Mouse (Mus musculus) heart, embryonic 10.5 days (tissue): ENCODE results near the gene Ube2d3. TPM values are rescaled to one million over a fixed set of nuclear protein-coding genes. Genes with fewer than 3 reads are reported as not detected.
"Not testable (repeated sequence)": the region's sequence is repeated elsewhere in the genome, so short reads cannot be mapped to it uniquely, and the experiment has no call there.

Experiments used
- DNase-seq: peaks from one replicate; pipeline ENCODE4 v3.0.0-alpha.2; 2017; ENCODE audit warnings: low spot score
- H3K27ac ChIP-seq: fragments of 300-500 bp; sonication (generic); 2 replicates; pipeline ENCODE4 v1.5.1; 2016; ENCODE audit warnings: mild to moderate bottlenecking
- H3K27me3 ChIP-seq: fragments of 300-500 bp; sonication (generic); 2 replicates; pipeline ENCODE4 v1.6.1; 2016; ENCODE audit warnings: mild to moderate bottlenecking; ENCODE audit not compliant: poor library complexity, insufficient read depth, severe bottlenecking
- H3K36me3 ChIP-seq: fragments of 300-500 bp; sonication (generic); 2 replicates; pipeline ENCODE4 v1.6.1; 2016; ENCODE audit warnings: mild to moderate bottlenecking, moderate library complexity
- H3K4me1 ChIP-seq: fragments of 300-500 bp; sonication (generic); 2 replicates; pipeline ENCODE4 v1.6.1; 2016; ENCODE audit warnings: mild to moderate bottlenecking
- H3K4me3 ChIP-seq: fragments of 300-500 bp; sonication (generic); 2 replicates; pipeline ENCODE4 v1.5.1; 2016; ENCODE audit warnings: mild to moderate bottlenecking, moderate library complexity
- H3K9me3 ChIP-seq: fragments of 300-500 bp; sonication (generic); 2 replicates; pipeline ENCODE4 v1.6.1; 2016; ENCODE audit warnings: mild to moderate bottlenecking, moderate library complexity
- WGBS: fragments of 180-500 bp; shearing (Covaris S2); methylation state at CpG from one replicate; pipeline ENCODE4 v1.1.7; 2016; 5-methylcytosine and 5-hydroxymethylcytosine counted together
- polyA plus RNA-seq: library from polyadenylated mRNA; unstranded; fragments of >200 nt; fragmentation: Nextera tagmentation; extraction: Ambion mirVana; gene quantifications from 2 replicates; pipeline ENCODE4 v1.2.1, GENCODE M21; 2016

Gene Ube2d3
- polyA plus RNA-seq, 1 experiment from 2014 or later, result 523 TPM

- Histone ChIP-seq H3K4me1 (0 out of 2 replicates have a peak, but pooled peaks cover 5% of the 10 kb centered on the region), H3K27ac (peak within 1 kb of the TSS; percentile 87), H3K9me3 (no peaks in the 10 kb centered on the region), H3K27me3 (no peaks in the 10 kb centered on the region), H3K4me3 (peak within 1 kb of the TSS; percentile 77), H3K36me3 (peaks cover 1% of the 10 kb centered on the region)
- peak; percentile 93 for DNase-seq
- WGBS, result 2% methylated on average over 48 of the region's 48 CpGs
These were observed 47.4 kb downstream of the Ube2d3 start, which contains the start of gene Manba for GRCm38 (mm10) chr3:135485128-135485899. TSS of gene Manba (plus strand) at chr3:135485611.

DNA sequence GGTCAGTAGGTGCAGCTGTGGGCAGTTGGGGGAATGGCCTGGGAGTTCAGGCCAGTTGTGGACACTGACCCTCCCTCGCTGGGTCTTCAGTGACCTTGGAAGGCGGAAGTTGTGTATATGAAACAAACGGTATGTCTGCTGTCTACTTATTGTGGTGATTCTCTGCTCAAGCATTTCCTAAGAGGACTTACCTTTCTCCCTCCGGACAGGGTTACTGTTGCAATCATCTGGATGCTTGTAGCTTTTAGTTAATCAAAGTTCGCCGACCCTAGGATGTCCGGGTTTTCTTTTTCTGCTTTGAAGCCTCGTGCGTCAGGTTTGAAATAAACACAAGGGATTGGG is 47.9 kb downstream of the Ube2d3 start:
- Histone ChIP-seq H3K4me1 (0 out of 2 replicates have a peak, but pooled peaks cover 5% of the 10 kb centered on the region), H3K9me3 (no peaks in the 10 kb centered on the region), H3K4me3 (peak overlapping the region; percentile 77), H3K36me3 (peaks cover 7% of the 10 kb centered on the region), H3K27me3 (no peaks in the 10 kb centered on the region), H3K27ac (peak overlapping the region; percentile 87)
- 16% methylated on average over 9 of the region's 9 CpGs for WGBS
- DNase-seq, result no peak

DNA sequence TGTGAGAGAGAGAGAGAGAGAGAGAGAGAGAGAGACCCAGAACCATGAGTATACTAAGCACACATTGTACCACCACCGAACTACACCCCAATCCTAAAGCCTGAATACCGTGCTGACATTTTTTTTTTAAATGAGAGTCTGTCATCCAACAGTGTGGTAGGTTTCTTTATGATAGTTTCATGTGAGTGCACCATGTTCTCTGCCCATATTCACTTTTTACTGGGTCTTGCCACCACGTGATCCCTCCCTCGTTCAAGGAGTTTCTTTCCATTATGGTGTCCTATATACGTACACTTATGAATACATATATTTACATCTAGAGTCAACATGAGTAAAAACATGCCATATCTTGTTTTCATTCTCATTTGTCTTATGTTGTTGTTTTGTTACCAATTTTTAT is 48.4 kb downstream of the Ube2d3 start:
- peak overlapping the region; percentile 87; the same call in 1 of the 2 replicates for H3K27ac ChIP-seq
- 0 out of 2 replicates have a peak, but pooled peaks cover 5% of the 10 kb centered on the region for H3K4me1 ChIP-seq
- 76% methylated on average over 5 of the region's 5 CpGs for WGBS
- no peak for DNase-seq
- H3K4me3 ChIP-seq, result peak overlapping the region; percentile 77
- no peaks in the 10 kb centered on the region for H3K9me3 ChIP-seq
- peaks cover 11% of the 10 kb centered on the region for H3K36me3 ChIP-seq
- H3K27me3 ChIP-seq, result no peaks in the 10 kb centered on the region

DNA sequence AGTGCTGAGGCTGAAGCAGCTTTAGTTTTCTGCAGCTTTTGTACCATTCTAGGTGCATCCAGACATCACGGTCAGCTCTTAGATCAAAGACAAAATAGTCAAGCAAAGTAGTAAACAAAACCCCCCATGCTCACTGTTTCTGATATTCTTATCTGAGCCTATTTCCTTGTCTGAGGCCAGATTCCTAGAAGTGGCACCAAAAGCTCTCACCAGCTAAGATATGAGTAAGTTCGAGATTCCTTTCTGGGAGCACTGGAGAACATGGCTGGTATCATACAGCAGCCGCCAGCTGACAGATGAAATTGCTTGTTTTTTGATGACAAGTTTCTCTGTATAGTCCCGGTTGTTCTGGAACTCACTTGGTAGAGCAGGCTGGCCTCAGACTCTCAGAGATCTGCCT is 49.9 kb downstream of the Ube2d3 start:
- H3K27ac ChIP-seq, result no peak overlapping the region
- peaks cover 12% of the 10 kb centered on the region for H3K36me3 ChIP-seq
- H3K9me3 ChIP-seq, result no peaks in the 10 kb centered on the region
- 0 out of 2 replicates have a peak, but pooled peaks cover 5% of the 10 kb centered on the region for H3K4me1 ChIP-seq
- WGBS, result 55% methylated on average over 4 of the region's 4 CpGs
- no peaks in the 10 kb centered on the region for H3K27me3 ChIP-seq
- no peak for DNase-seq
- H3K4me3 ChIP-seq, result no peak overlapping the region

GRCm38 (mm10) chr3:135489865-135490520 is 52.0 kb downstream of the Ube2d3 start:
- Histone ChIP-seq H3K36me3 (peaks cover 12% of the 10 kb centered on the region), H3K4me3 (no peak overlapping the region), H3K27me3 (no peaks in the 10 kb centered on the region), H3K9me3 (no peaks in the 10 kb centered on the region), H3K4me1 (0 out of 2 replicates have a peak, but pooled peaks cover 5% of the 10 kb centered on the region), H3K27ac (no peak overlapping the region)
- no peak for DNase-seq
- WGBS, result 83% methylated on average over 5 of the region's 5 CpGs

DNA sequence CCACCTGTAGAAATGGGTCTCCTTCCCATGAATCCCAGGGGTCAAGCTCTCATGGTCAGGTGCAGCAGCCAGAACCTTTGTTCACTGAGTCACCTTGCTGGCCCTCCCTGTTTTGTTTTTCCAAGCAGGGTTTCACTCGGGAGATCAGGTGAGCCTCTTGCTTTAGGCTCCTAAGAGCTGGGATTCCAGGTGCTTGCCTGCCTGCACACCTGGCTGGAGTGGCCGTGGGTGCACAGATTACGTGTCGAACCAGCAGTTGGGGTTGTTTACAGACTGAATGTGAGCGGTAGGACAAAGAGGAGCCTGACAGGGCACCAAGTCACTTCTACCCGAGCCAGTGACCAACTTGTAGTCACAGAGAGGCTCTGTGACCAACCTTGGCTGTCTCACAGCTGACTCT is 53.2 kb downstream of the Ube2d3 start:
- DNase-seq, result no peak
- Histone ChIP-seq H3K27ac (no peak overlapping the region), H3K4me3 (no peak overlapping the region), H3K4me1 (no peaks in the 10 kb centered on the region), H3K27me3 (no peaks in the 10 kb centered on the region), H3K9me3 (no peaks in the 10 kb centered on the region), H3K36me3 (peaks cover 13% of the 10 kb centered on the region)
- 86% methylated on average over 6 of the region's 6 CpGs for WGBS

DNA sequence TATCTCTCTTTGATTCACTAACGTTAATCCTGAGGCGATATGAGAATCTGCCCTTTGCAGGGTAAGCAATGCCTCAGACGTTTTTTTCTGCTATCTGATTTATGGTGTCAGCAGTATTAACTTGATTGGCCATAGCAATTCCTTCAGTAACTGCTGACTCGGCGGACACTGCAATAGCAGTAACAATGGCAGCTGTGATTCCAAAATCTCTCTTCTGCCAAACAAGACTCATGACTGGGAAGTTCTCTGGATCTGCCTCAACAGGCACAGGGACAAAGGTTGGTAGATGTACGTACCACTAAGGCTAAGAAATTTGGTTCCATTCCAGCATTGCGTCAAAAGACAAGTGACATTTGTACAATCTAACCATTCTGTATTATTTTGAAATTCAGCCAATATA is 55.4 kb downstream of the Ube2d3 start:
- H3K4me3 ChIP-seq, H3K9me3 ChIP-seq, DNase-seq, H3K4me1 ChIP-seq, H3K27me3 ChIP-seq, H3K27ac ChIP-seq: not testable (repeated sequence)
- WGBS, result 84% methylated on average over 7 of the region's 7 CpGs
- H3K36me3 ChIP-seq, result peaks cover 17% of the 10 kb centered on the region

DNA sequence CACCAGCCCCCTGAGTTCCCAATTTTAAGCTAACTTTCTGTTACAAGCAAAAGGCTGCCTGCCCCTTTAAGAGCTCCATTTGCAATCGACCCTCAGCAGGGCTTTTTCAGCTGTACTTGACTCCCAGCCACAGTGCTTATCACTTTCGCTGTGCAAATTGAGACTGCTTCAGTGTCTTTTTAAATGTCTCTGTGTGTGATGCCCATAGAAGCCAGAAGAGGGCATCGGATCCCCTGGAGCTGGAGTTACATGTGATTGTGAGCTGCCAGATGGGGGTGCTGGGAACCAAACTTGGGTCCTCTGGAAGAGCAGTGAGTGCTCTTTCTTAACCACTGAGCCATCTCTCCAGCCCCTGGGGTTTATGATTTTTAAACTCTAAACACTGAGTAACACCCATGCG is 60.0 kb downstream of the Ube2d3 start:
- not testable (repeated sequence) for DNase-seq, H3K36me3 ChIP-seq, H3K4me3 ChIP-seq, H3K27me3 ChIP-seq, H3K27ac ChIP-seq, H3K9me3 ChIP-seq
- H3K4me1 ChIP-seq, result peaks cover 12% of the 10 kb centered on the region
- WGBS, result 87% methylated on average over 4 of the region's 4 CpGs

- WGBS, result 53% methylated on average over 5 of the region's 5 CpGs
- H3K9me3 ChIP-seq, result no peaks in the 10 kb centered on the region
- no peak overlapping the region for H3K27ac ChIP-seq
- H3K4me3 ChIP-seq, result no peak overlapping the region
- peaks cover 17% of the 10 kb centered on the region for H3K4me1 ChIP-seq
- DNase-seq, result no peak
- H3K36me3 ChIP-seq, result peaks cover 9% of the 10 kb centered on the region; the same call in 1 of the 2 replicates
- no peaks in the 10 kb centered on the region for H3K27me3 ChIP-seq
These were observed 60.9 kb downstream of the Ube2d3 start for GRCm38 (mm10) chr3:135498891-135499290.

GRCm38 (mm10) chr3:135503160-135503559 is 65.2 kb downstream of the Ube2d3 start:
- H3K9me3 ChIP-seq, result no peaks in the 10 kb centered on the region
- H3K4me1 ChIP-seq, result peaks cover 21% of the 10 kb centered on the region
- peaks cover 11% of the 10 kb centered on the region; the same call in 1 of the 2 replicates for H3K36me3 ChIP-seq
- H3K27me3 ChIP-seq, result no peaks in the 10 kb centered on the region
- 72% methylated on average over 5 of the region's 5 CpGs for WGBS
- H3K4me3 ChIP-seq, result no peak overlapping the region
- DNase-seq, result no peak
- peak overlapping the region; percentile 54; the same call in 1 of the 2 replicates for H3K27ac ChIP-seq

GRCm38 (mm10) chr3:135505369-135505909 is 67.5 kb downstream of the Ube2d3 start:
- Histone ChIP-seq H3K4me1 (peaks cover 21% of the 10 kb centered on the region), H3K27ac (no peak overlapping the region), H3K27me3 (no peaks in the 10 kb centered on the region), H3K4me3 (no peak overlapping the region), H3K9me3 (no peaks in the 10 kb centered on the region), H3K36me3 (peaks cover 6% of the 10 kb centered on the region; the same call in 1 of the 2 replicates)
- WGBS, result 60% methylated on average over 10 of the region's 10 CpGs
- DNase-seq, result no peak

- H3K9me3 ChIP-seq, result no peaks in the 10 kb centered on the region
- DNase-seq, result no peak
- H3K4me1 ChIP-seq, result peaks cover 21% of the 10 kb centered on the region
- no peak overlapping the region for H3K4me3 ChIP-seq
- 78% methylated on average over 13 of the region's 13 CpGs for WGBS
- H3K36me3 ChIP-seq, result peaks cover 7% of the 10 kb centered on the region; the same call in 1 of the 2 replicates
- no peak overlapping the region for H3K27ac ChIP-seq
- no peaks in the 10 kb centered on the region for H3K27me3 ChIP-seq
These were observed 68.0 kb downstream of the Ube2d3 start for GRCm38 (mm10) chr3:135505916-135506482.

- Histone ChIP-seq H3K4me3 (no peak overlapping the region), H3K27ac (no peak overlapping the region), H3K27me3 (no peaks in the 10 kb centered on the region), H3K9me3 (no peaks in the 10 kb centered on the region), H3K4me1 (peaks cover 15% of the 10 kb centered on the region), H3K36me3 (peaks cover 10% of the 10 kb centered on the region; the same call in 1 of the 2 replicates)
- 87% methylated on average over 7 of the region's 7 CpGs for WGBS
- no peak for DNase-seq
These were observed 69.6 kb downstream of the Ube2d3 start for GRCm38 (mm10) chr3:135507506-135507905.
